Mouse (Mus musculus) liver, embryonic 15.5 days (tissue): ENCODE measurements around the gene Liph. TPM values are rescaled to one million over a fixed set of nuclear protein-coding genes. Genes with fewer than 3 reads are reported as not detected.

ENCODE experiments used
- ATAC-seq: fragments of 200-750 bp; cut with Nextera tagmentation; 2 replicates; pipeline ENCODE4 v1.8.0; 2017; ENCODE audit warnings: moderate number of reproducible peaks, mild to moderate bottlenecking, moderate library complexity; ENCODE audit not compliant: insufficient read depth
- H3K27ac ChIP-seq: fragments of 300-500 bp; sonication (generic); replicated peaks from 2 replicates; pipeline ENCODE4 v1.5.1; 2015; ENCODE audit warnings: mild to moderate bottlenecking, inconsistent platforms
- H3K27me3 ChIP-seq: fragments of 300-500 bp; sonication (generic); 2 replicates; pipeline ENCODE4 v1.6.1; 2015; ENCODE audit warnings: mild to moderate bottlenecking, inconsistent platforms
- H3K36me3 ChIP-seq: fragments of 300-500 bp; sonication (generic); replicated peaks from 2 replicates; pipeline ENCODE4 v1.6.1; 2015; ENCODE audit warnings: moderate library complexity, mild to moderate bottlenecking, inconsistent platforms
- H3K4me1 ChIP-seq: fragments of 300-500 bp; sonication (generic); replicated peaks from 2 replicates; pipeline ENCODE4 v1.6.1; 2015; ENCODE audit warnings: inconsistent platforms
- H3K4me2 ChIP-seq: fragments of 300-500 bp; sonication (generic); 2 replicates; pipeline ENCODE4 v1.6.1; 2015; ENCODE audit warnings: moderate library complexity, mild to moderate bottlenecking, inconsistent platforms
- H3K4me3 ChIP-seq: fragments of 300-500 bp; sonication (generic); replicated peaks from 2 replicates; pipeline ENCODE4 v1.5.1; 2015; ENCODE audit warnings: mild to moderate bottlenecking, inconsistent platforms
- H3K9ac ChIP-seq: fragments of 300-500 bp; sonication (generic); 2 replicates; pipeline ENCODE4 v1.6.1; 2015; ENCODE audit warnings: moderate library complexity, mild to moderate bottlenecking, inconsistent platforms
- H3K9me3 ChIP-seq: fragments of 300-500 bp; sonication (generic); replicated peaks from 2 replicates; pipeline ENCODE4 v1.6.1; 2016; ENCODE audit warnings: inconsistent platforms
- WGBS: fragments of 180-500 bp; shearing (Covaris S2); methylation state at CpG from one replicate; pipeline ENCODE4 v1.1.7; 2015; ENCODE audit warnings: mixed read lengths; ENCODE audit not compliant: insufficient replicate concordance; 5-methylcytosine and 5-hydroxymethylcytosine counted together
- polyA plus RNA-seq: library from polyadenylated mRNA; unstranded; fragments of >200 nt; fragmentation: Nextera tagmentation; extraction: Ambion mirVana; gene quantifications from 2 replicates; pipeline ENCODE4 v1.2.1, GENCODE M21; 2015

Liph gene
- 1.2 and 1.6 TPM in 2 replicates for polyA plus RNA-seq

- Histone ChIP-seq H3K27ac (peak within 1 kb of the TSS; percentile 90), H3K36me3 (no peaks in the 10 kb centered on the region), H3K9me3 (no peaks in the 10 kb centered on the region), H3K27me3 (no peaks in the 10 kb centered on the region), H3K9ac (peak within 1 kb of the TSS; percentile 39), H3K4me1 (peaks cover 38% of the 10 kb centered on the region), H3K4me2 (peak within 1 kb of the TSS; percentile 67), H3K4me3 (peak within 1 kb of the TSS; percentile 26)
- 19% methylated on average over 16 of the region's 16 CpGs for WGBS
- ATAC-seq, result no peak
Observed at GRCm38 (mm10) chr16:21995304-21995703, at the start of gene Liph. Gene Liph (minus strand): TSS chr16:21995663.

- Histone ChIP-seq H3K4me1 (no peaks in the 10 kb centered on the region), H3K9me3 (no peaks in the 10 kb centered on the region), H3K36me3 (peaks cover 87% of the 10 kb centered on the region), H3K27ac (no peak overlapping the region), H3K9ac (no peak overlapping the region), H3K27me3 (no peaks in the 10 kb centered on the region), H3K4me3 (no peak overlapping the region), H3K4me2 (no peak overlapping the region)
- WGBS, result 60% methylated on average over 4 of the region's 4 CpGs
- no peak for ATAC-seq
Observed at GRCm38 (mm10) chr16:22043830-22044229, 48.4 kb upstream of the Liph start.

- Histone ChIP-seq H3K36me3 (peaks cover 78% of the 10 kb centered on the region), H3K9ac (no peak overlapping the region)
- 87% methylated on average over 1 of the region's 1 CpGs for WGBS
Observed at GRCm38 (mm10) chr16:22039978-22040377, 44.5 kb upstream of the Liph start.

GRCm38 (mm10) chr16:22038554-22038953, 43.1 kb upstream of the Liph start:
- WGBS, result 82% methylated on average over 10 of the region's 10 CpGs
- H3K4me3 ChIP-seq, result no peak overlapping the region
- H3K4me1 ChIP-seq, result no peaks in the 10 kb centered on the region
- H3K9me3 ChIP-seq, result no peaks in the 10 kb centered on the region
- peaks cover 64% of the 10 kb centered on the region for H3K36me3 ChIP-seq
- H3K4me2 ChIP-seq, result no peak overlapping the region
- H3K9ac ChIP-seq, result no peak overlapping the region
- no peak for ATAC-seq
- no peak overlapping the region for H3K27ac ChIP-seq
- no peaks in the 10 kb centered on the region for H3K27me3 ChIP-seq

More at GRCm38 (mm10) chr16:22039978-22040377, 44.5 kb upstream of the Liph start:
- H3K4me2 ChIP-seq, result no peak overlapping the region
- H3K27me3 ChIP-seq, result no peaks in the 10 kb centered on the region
- H3K4me1 ChIP-seq, result no peaks in the 10 kb centered on the region
- no peak overlapping the region for H3K27ac ChIP-seq
- ATAC-seq, result no peak
- H3K4me3 ChIP-seq, result no peak overlapping the region
- H3K9me3 ChIP-seq, result no peaks in the 10 kb centered on the region

GRCm38 (mm10) chr16:22027474-22027873, 32.0 kb upstream of the Liph start:
- H3K27me3 ChIP-seq, result no peaks in the 10 kb centered on the region
- no peak overlapping the region for H3K27ac ChIP-seq
- no peak overlapping the region for H3K9ac ChIP-seq
- no peak overlapping the region for H3K4me3 ChIP-seq
- H3K36me3 ChIP-seq, result peaks cover 96% of the 10 kb centered on the region
- 73% methylated on average over 5 of the region's 5 CpGs for WGBS
- H3K4me1 ChIP-seq, result no peaks in the 10 kb centered on the region
- no peak for ATAC-seq
- no peaks in the 10 kb centered on the region for H3K9me3 ChIP-seq
- no peak overlapping the region for H3K4me2 ChIP-seq

GRCm38 (mm10) chr16:22022122-22022521, 26.7 kb upstream of the Liph start:
- no peak for ATAC-seq
- Histone ChIP-seq H3K9me3 (no peaks in the 10 kb centered on the region; the same call in 1 of the 2 replicates), H3K4me3 (no peak overlapping the region), H3K27me3 (no peaks in the 10 kb centered on the region), H3K9ac (no peak overlapping the region), H3K4me2 (no peak overlapping the region), H3K36me3 (peaks cover 96% of the 10 kb centered on the region), H3K4me1 (no peaks in the 10 kb centered on the region), H3K27ac (no peak overlapping the region)
- 88% methylated on average over 2 of the region's 2 CpGs for WGBS

- ATAC-seq, result no peak
- H3K4me1 ChIP-seq, result peaks cover 34% of the 10 kb centered on the region
- WGBS, result 54% methylated on average over 1 of the region's 1 CpGs
- no peak overlapping the region for H3K4me2 ChIP-seq
- H3K9me3 ChIP-seq, result no peaks in the 10 kb centered on the region
- no peak overlapping the region for H3K9ac ChIP-seq
- H3K27me3 ChIP-seq, result no peaks in the 10 kb centered on the region
- H3K36me3 ChIP-seq, result peaks cover 72% of the 10 kb centered on the region
- no peak overlapping the region for H3K4me3 ChIP-seq
- no peak overlapping the region for H3K27ac ChIP-seq
Observed at GRCm38 (mm10) chr16:22015569-22015968, 20.1 kb upstream of the Liph start.

- H3K9ac ChIP-seq, result peak overlapping the region; percentile 95
- WGBS, result under 1% methylated on average over 50 of the region's 51 CpGs
- H3K27me3 ChIP-seq, result peaks cover under 1% of the 10 kb centered on the region; the same call in 1 of the 2 replicates
- H3K4me1 ChIP-seq, result peaks cover 41% of the 10 kb centered on the region
- ATAC-seq, result peak; percentile 77
- no peaks in the 10 kb centered on the region for H3K9me3 ChIP-seq
- peaks cover 19% of the 10 kb centered on the region; the same call in 1 of the 2 replicates for H3K36me3 ChIP-seq
- peak overlapping the region; percentile 90 for H3K27ac ChIP-seq
- H3K4me3 ChIP-seq, result peak overlapping the region; percentile 96
- H3K4me2 ChIP-seq, result peak overlapping the region; percentile 74
Observed at GRCm38 (mm10) chr16:22009596-22009995, 14.1 kb upstream of the Liph start.

GRCm38 (mm10) chr16:22009099-22009584, 13.7 kb upstream of the Liph start, which contains the start of gene Senp2:
Gene Senp2 (plus strand): TSS chr16:22009484.
- Histone ChIP-seq H3K4me3 (peak within 1 kb of the TSS; percentile 96), H3K27me3 (peaks cover 4% of the 10 kb centered on the region; the same call in 1 of the 2 replicates), H3K9ac (peak within 1 kb of the TSS; percentile 95), H3K4me2 (peak within 1 kb of the TSS; percentile 75), H3K9me3 (no peaks in the 10 kb centered on the region), H3K4me1 (peaks cover 41% of the 10 kb centered on the region), H3K27ac (peak within 1 kb of the TSS; percentile 90), H3K36me3 (peaks cover 17% of the 10 kb centered on the region; the same call in 1 of the 2 replicates)
- ATAC-seq, result peak; percentile 94
- WGBS, result 1% methylated on average over 45 of the region's 45 CpGs

- no peak overlapping the region for H3K9ac ChIP-seq
- 62% methylated on average over 3 of the region's 3 CpGs for WGBS
Observed at GRCm38 (mm10) chr16:22001606-22002005, 6.1 kb upstream of the Liph start.

GRCm38 (mm10) chr16:22001172-22001571, 5.7 kb upstream of the Liph start:
- Histone ChIP-seq H3K4me1 (peaks cover 26% of the 10 kb centered on the region), H3K4me2 (no peak overlapping the region), H3K9ac (no peak overlapping the region), H3K9me3 (no peaks in the 10 kb centered on the region), H3K27ac (no peak overlapping the region), H3K4me3 (no peak overlapping the region), H3K27me3 (peaks cover 12% of the 10 kb centered on the region; the same call in 1 of the 2 replicates), H3K36me3 (no peaks in the 10 kb centered on the region)
- 57% methylated on average over 4 of the region's 4 CpGs for WGBS
- ATAC-seq, result no peak

More at GRCm38 (mm10) chr16:22001606-22002005, 6.1 kb upstream of the Liph start:
- Histone ChIP-seq H3K36me3 (no peaks in the 10 kb centered on the region), H3K4me2 (no peak overlapping the region), H3K27ac (no peak overlapping the region), H3K4me1 (peaks cover 22% of the 10 kb centered on the region), H3K4me3 (no peak overlapping the region), H3K9me3 (no peaks in the 10 kb centered on the region), H3K27me3 (peaks cover 12% of the 10 kb centered on the region; the same call in 1 of the 2 replicates)
- ATAC-seq, result no peak
